Mouse (Mus musculus): ENCODE measurements at regions not wholly inside any gene's neighbourhood (a gene's known extent, or its start where the extent isn't known, plus 50 kb on each side); places are given as distances from the start of the nearest gene placed in this dataset.

GRCm38 (mm10) chr2:56440916-56441315 lies 682.9 kb downstream of the Nr4a2 start:
- H3K4me1 ChIP-seq (ENCODE audit: control insufficient read depth, insufficient read depth, low read length), result no peaks in the 10 kb centered on the region
- no peaks in the 10 kb centered on the region for H3K36me3 ChIP-seq (ENCODE audit: control insufficient read depth, insufficient read depth, low read length)
- no peak for DNase-seq (ENCODE audit: low spot score)
- no peaks in the 10 kb centered on the region for H3K27me3 ChIP-seq (ENCODE audit: control insufficient read depth, insufficient read depth, low read length)
- no peak overlapping the region for H3K4me3 ChIP-seq (replicated peaks; ENCODE audit: low read length)
- H3K9me3 ChIP-seq (ENCODE audit: control insufficient read depth, low read length), result no peaks in the 10 kb centered on the region
- TF ChIP-seq POLR2A (IDR thresholded peaks at IDR 0.05; ENCODE audit: borderline replicate concordance, extremely low read depth, insufficient read depth, insufficient read length), result no peak
- H3K27ac ChIP-seq (replicated peaks; ENCODE audit: low read depth, low read length), result no peak overlapping the region
- H3K9ac ChIP-seq (ENCODE audit: low read depth, low read length, severe bottlenecking), result no peak overlapping the region
- 82% methylated on average over 10 of the region's 10 CpGs for WGBS
- no peak overlapping the region for H3K4me2 ChIP-seq (replicated peaks; ENCODE audit: low read depth, low read length, severe bottlenecking)
- ATAC-seq (ENCODE audit: low FRiP score, low read depth), result no peak

Measured in limb, embryonic 14.5 days (tissue).